In genomic region chr3:55541799-55542198, GRCm38 (mm10) we compare ENCODE assay signal across 9 mouse cellular contexts.
DNase-seq lines count a peak whose midpoint lies in the region; ATAC-seq and TF ChIP-seq lines count a peak whose summit lies in the region.
"Had no signal": no experiment of that assay in that cellular context is flagged by ENCODE, and none has a peak within 500 bp of the region (broad histone marks: within the 10 kb centered on the region; RNA-seq: fewer than 3 reads in every experiment).

No protein-coding gene starts in this region.

- no peak; the same call in 1 of the 2 replicates for ATAC-seq in hindbrain, embryonic 12.5 days (ENCODE audit: low FRiP score)
- peak; percentile 29; the same call in 1 of the 2 replicates for ATAC-seq in midbrain, embryonic 16.5 days

- no peak overlapping the region for H3K4me2 ChIP-seq in hindbrain, embryonic 12.5 days (replicated peaks)
- peak overlapping the region; percentile 45; the same call in 1 of the 2 replicates for H3K4me2 ChIP-seq in midbrain, embryonic 16.5 days (ENCODE audit: low read length)

- no peak overlapping the region for H3K4me3 ChIP-seq in layer of hippocampus, adult 2 months
- H3K4me3 ChIP-seq in cortical plate, adult 2 months (ENCODE audit: insufficient read depth, low read length): no peak overlapping the region
- H3K4me3 ChIP-seq in hindbrain, embryonic 12.5 days: no peak overlapping the region
- H3K4me3 ChIP-seq in midbrain, embryonic 16.5 days (ENCODE audit: low read depth, low read length): no peak overlapping the region

- WGBS in hindbrain, embryonic 12.5 days: 97% methylated on average over 1 of the region's 1 CpGs
- WGBS in midbrain, embryonic 16.5 days: 88% methylated on average over 1 of the region's 1 CpGs

- TF ChIP-seq CTCF in layer of hippocampus, adult 2 months (conservative IDR thresholded peaks at IDR 0.05): no peak
- no peak for TF ChIP-seq CTCF in cortical plate, adult 2 months (IDR thresholded peaks at IDR 0.05; ENCODE audit: extremely low read depth, insufficient read depth, low read length)

- no peaks in the 10 kb centered on the region for H3K36me3 ChIP-seq in hindbrain, embryonic 12.5 days
- no peaks in the 10 kb centered on the region for H3K36me3 ChIP-seq in midbrain, embryonic 16.5 days (ENCODE audit: control insufficient read depth, insufficient read depth, low read length)

- H3K9ac ChIP-seq in hindbrain, embryonic 12.5 days: no peak overlapping the region
- H3K9ac ChIP-seq in midbrain, embryonic 16.5 days (ENCODE audit: low read depth, low read length): 0 out of 2 replicates have a peak overlapping the region, but pooled peaks have one; percentile 10

- no peak for DNase-seq in layer of hippocampus, adult 2 months (ENCODE audit: low spot score in 2 of 2)
- DNase-seq in layer of hippocampus, adult 8-10 months (ENCODE audit: low spot score in 2 of 2): no peak
- no peak for DNase-seq in adrenal gland, adult 18-20 months (ENCODE audit: low spot score in 2 of 2)
- DNase-seq in thymus, postnatal 10 days (ENCODE audit: low spot score in 2 of 2): no peak
- no peak for DNase-seq in heart, postnatal 4 days
- DNase-seq: B cell, adult 2 months had no signal

- peaks cover 15% of the 10 kb centered on the region for H3K4me1 ChIP-seq in cortical plate, adult 2 months (ENCODE audit: control insufficient read depth, insufficient read depth, low read length)
- H3K4me1 ChIP-seq in hindbrain, embryonic 12.5 days: peaks cover 42% of the 10 kb centered on the region
- H3K4me1 ChIP-seq in midbrain, embryonic 16.5 days (ENCODE audit: control insufficient read depth, insufficient read depth, low read length): peaks cover 26% of the 10 kb centered on the region

- TF ChIP-seq POLR2A in cortical plate, adult 2 months (IDR thresholded peaks at IDR 0.05; ENCODE audit: extremely low read depth, insufficient read depth, low read length): no peak

- peak overlapping the region; percentile 87 for H3K27ac ChIP-seq in layer of hippocampus, adult 2 months
- 0 out of 2 replicates have a peak overlapping the region, but pooled peaks have one; percentile 26 for H3K27ac ChIP-seq in cortical plate, adult 2 months (ENCODE audit: insufficient read depth, low read length)
- H3K27ac ChIP-seq in hindbrain, embryonic 12.5 days: peak overlapping the region; percentile 75
- H3K27ac ChIP-seq in midbrain, embryonic 16.5 days (ENCODE audit: low read length): peak overlapping the region; percentile 78

- no peaks in the 10 kb centered on the region for H3K9me3 ChIP-seq in hindbrain, embryonic 12.5 days (replicated peaks)
- no peaks in the 10 kb centered on the region for H3K9me3 ChIP-seq in midbrain, embryonic 16.5 days (replicated peaks; ENCODE audit: control insufficient read depth, low read length, poor library complexity, severe bottlenecking)

- no peaks in the 10 kb centered on the region for H3K27me3 ChIP-seq in hindbrain, embryonic 12.5 days
- no peaks in the 10 kb centered on the region for H3K27me3 ChIP-seq in midbrain, embryonic 16.5 days (ENCODE audit: control insufficient read depth, insufficient read depth, low read depth, low read length)

Comparison
In these comparisons a context has a peak if more than half of its experiments do, and no peak if none do; other contexts are left out.
1. H3K27ac ChIP-seq: peak in every context shown above with its lines; median percentile 87 in layer of hippocampus, adult 2 months; 78 in midbrain, embryonic 16.5 days; 75 in hindbrain, embryonic 12.5 days; 26 in cortical plate, adult 2 months.